Mouse (Mus musculus) adrenal gland (tissue): ENCODE measurements around the gene Dnajc10.

Source experiments
- intact Hi-C: fragments of 180-260 bp; cut with DNase I; formaldehyde crosslinking; loops from one replicate; pipeline ENCODE4 v1.15.1; 2025
- long read RNA-seq, 2 experiments: library from polyadenylated mRNA; unstranded; transcript quantifications; one replicate each; pipeline ENCODE4 v2.0.0; 2020; ENCODE audit warnings: borderline replicate concordance in 1 of 2; ENCODE audit not compliant: insufficient replicate concordance in 1 of 2

Dnajc10 gene
- long read RNA-seq, experiment 1, full-length matches to known transcripts: 15 of 21 reads
- long read RNA-seq, experiment 1, partial matches to known transcripts: 5 of 21 reads
- long read RNA-seq, experiment 1, other reads (novel, unspliced or antisense): 1 of 21 reads
- long read RNA-seq, experiment 2, full-length matches to known transcripts: 17 of 29 reads
- long read RNA-seq, experiment 2, partial matches to known transcripts: 10 of 29 reads
- long read RNA-seq, experiment 2, other reads (novel, unspliced or antisense): 2 of 29 reads

- intact Hi-C loops: no loop called here
Measured at GRCm38 (mm10) chr2:80315242-80316161, at the start of gene Dnajc10. Dnajc10 (plus strand) TSS chr2:80315466.

GRCm38 (mm10) chr2:80266894-80267293 is 48.4 kb upstream of the Dnajc10 start:
- intact Hi-C loops: loop anchor here (1.0 kb wide), 1 partner anchor 402 kb away; no protein-coding TSS in a partner anchor

GRCm38 (mm10) chr2:80268053-80268452 is 47.2 kb upstream of the Dnajc10 start:
- intact Hi-C loops: no loop called here

GRCm38 (mm10) chr2:80271431-80271830 is 43.8 kb upstream of the Dnajc10 start:
- intact Hi-C loops: no loop called here

GRCm38 (mm10) chr2:80273038-80273437 is 42.2 kb upstream of the Dnajc10 start:
- intact Hi-C loops: no loop called here

GRCm38 (mm10) chr2:80273763-80274162 is 41.5 kb upstream of the Dnajc10 start:
- intact Hi-C loops: no loop called here

GRCm38 (mm10) chr2:80275136-80275535 is 40.1 kb upstream of the Dnajc10 start:
- intact Hi-C loops: no loop called here

GRCm38 (mm10) chr2:80282214-80282613 is 33.1 kb upstream of the Dnajc10 start:
- intact Hi-C loops: no loop called here

GRCm38 (mm10) chr2:80286397-80286796 is 28.9 kb upstream of the Dnajc10 start:
- intact Hi-C loops: no loop called here

- intact Hi-C loops: no loop called here
Measured at GRCm38 (mm10) chr2:80292172-80292571, 23.1 kb upstream of the Dnajc10 start, which contains the start of gene Prdx6b. Prdx6b (plus strand) TSS chr2:80292472.

- intact Hi-C loops: no loop called here
Measured at GRCm38 (mm10) chr2:80298334-80298733, 16.9 kb upstream of the Dnajc10 start.

GRCm38 (mm10) chr2:80300806-80301205 is 14.5 kb upstream of the Dnajc10 start:
- intact Hi-C loops: no loop called here

- intact Hi-C loops: no loop called here
Measured at GRCm38 (mm10) chr2:80303957-80304356, 11.3 kb upstream of the Dnajc10 start.

- intact Hi-C loops: no loop called here
Measured at GRCm38 (mm10) chr2:80307701-80308100, 7.6 kb upstream of the Dnajc10 start.

- intact Hi-C loops: no loop called here
Measured at GRCm38 (mm10) chr2:80309775-80310174, 5.5 kb upstream of the Dnajc10 start.

GRCm38 (mm10) chr2:80310772-80311171 is 4.5 kb upstream of the Dnajc10 start:
- intact Hi-C loops: no loop called here

- intact Hi-C loops: no loop called here
Measured at GRCm38 (mm10) chr2:80311350-80311749, 3.9 kb upstream of the Dnajc10 start.

- intact Hi-C loops: no loop called here
Measured at GRCm38 (mm10) chr2:80314201-80314600, 1.1 kb upstream of the Dnajc10 start.

- intact Hi-C loops: no loop called here
Measured at GRCm38 (mm10) chr2:80314854-80315241, 418 bp upstream of the Dnajc10 start.

- intact Hi-C loops: no loop called here
Measured at GRCm38 (mm10) chr2:80322878-80323277, 7.6 kb downstream of the Dnajc10 start.

- intact Hi-C loops: no loop called here
Measured at GRCm38 (mm10) chr2:80325779-80326178, 10.5 kb downstream of the Dnajc10 start.

GRCm38 (mm10) chr2:80327272-80327671 is 12.0 kb downstream of the Dnajc10 start:
- intact Hi-C loops: no loop called here
